Mouse (Mus musculus) cortical plate, adult 2 months (tissue): ENCODE measurements around the gene Numa1.

Experiments
- CTCF ChIP-seq: fragments of 200-500 bp; IDR thresholded peaks from 2 replicates; pipeline ENCODE4 v1.5.1; 2011; ENCODE audit warnings: mild to moderate bottlenecking, control low read depth, low read length; ENCODE audit not compliant: insufficient read depth; ENCODE audit errors: extremely low read depth
- POLR2A ChIP-seq: fragments of 200-500 bp; IDR thresholded peaks from 2 replicates; pipeline ENCODE4 v1.6.1; 2011; ENCODE audit warnings: mild to moderate bottlenecking, low read length, control low read depth; ENCODE audit not compliant: insufficient read depth; ENCODE audit errors: extremely low read depth

GRCm38 (mm10) chr7:101939758-101940157 lies 5.8 kb downstream of the Numa1 start:
- no peak for TF ChIP-seq CTCF
- TF ChIP-seq POLR2A = no peak
